Mouse (Mus musculus): ENCODE data around the gene Prss57. TPM values are rescaled to one million over a fixed set of nuclear protein-coding genes. Genes with fewer than 3 reads are reported as not detected.

Gene Prss57
- total and polyA plus RNA-seq, 3 experiments: 0.08 TPM; not detected in 2

DNA sequence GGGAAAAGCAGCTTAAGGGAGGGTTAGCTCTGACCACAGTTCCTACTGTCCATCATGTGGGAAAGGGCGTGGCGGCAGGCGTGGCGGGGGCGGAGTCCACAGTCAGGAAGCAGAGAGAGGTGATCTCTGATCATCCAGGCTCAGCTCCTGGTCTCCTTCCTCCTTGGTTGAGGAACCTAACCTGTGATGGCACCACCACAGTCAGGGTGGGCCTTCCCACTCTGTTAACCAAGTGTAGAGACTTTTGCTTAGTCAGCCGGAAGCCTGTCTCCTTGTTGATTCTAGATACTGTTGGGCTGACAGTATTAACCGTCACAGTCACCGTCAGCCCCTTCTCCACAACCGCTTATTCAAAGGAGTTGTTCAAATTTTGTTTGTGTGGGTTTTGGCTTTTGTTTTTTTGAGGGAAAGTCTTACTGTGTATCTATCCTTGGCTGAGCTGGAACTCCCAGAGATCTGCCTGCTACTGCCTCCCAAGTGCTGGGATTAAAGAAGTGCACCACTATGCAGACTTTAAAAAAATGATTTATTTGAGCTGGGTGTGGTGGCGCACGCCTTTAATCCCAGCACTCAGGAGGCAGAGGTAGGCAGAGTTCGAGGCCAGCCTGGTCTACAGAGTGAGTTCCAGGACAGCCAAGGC, 7.6 kb upstream of the Prss57 start:
- no peaks in the 10 kb centered on the region for H3K27me3 ChIP-seq (ENCODE audit: control insufficient read depth, insufficient read depth, low read length)
- H3K9ac ChIP-seq (ENCODE audit: low read depth, low read length): no peak overlapping the region
- peak overlapping the region; percentile 42 for H3K27ac ChIP-seq
- H3K79me2 ChIP-seq (replicated peaks; ENCODE audit: control insufficient read depth, insufficient read depth, low read length): no peaks in the 10 kb centered on the region
- peaks cover 6% of the 10 kb centered on the region; the same call in 1 of the 2 replicates for H3K36me3 ChIP-seq (ENCODE audit: control insufficient read depth, insufficient read depth, low read length)
- intact Hi-C loops (cut with DNase I): no loop called here
- 79% methylated on average over 12 of the region's 12 CpGs for WGBS
- H3K4me3 ChIP-seq: no peak overlapping the region
- H3K4me1 ChIP-seq (ENCODE audit: control insufficient read depth, insufficient read depth, low read length): peaks cover 24% of the 10 kb centered on the region
- TF ChIP-seq POLR2A (IDR thresholded peaks at IDR 0.05; ENCODE audit: insufficient read depth, low read depth, low read length): no peak
- TF ChIP-seq CTCF (IDR thresholded peaks at IDR 0.05): no peak
- no peak for TF ChIP-seq EP300 (IDR thresholded peaks at IDR 0.05; ENCODE audit: insufficient read depth, low read depth, low read length)
- peak in 1 of 2 experiments; percentile 52 for DNase-seq

DNA sequence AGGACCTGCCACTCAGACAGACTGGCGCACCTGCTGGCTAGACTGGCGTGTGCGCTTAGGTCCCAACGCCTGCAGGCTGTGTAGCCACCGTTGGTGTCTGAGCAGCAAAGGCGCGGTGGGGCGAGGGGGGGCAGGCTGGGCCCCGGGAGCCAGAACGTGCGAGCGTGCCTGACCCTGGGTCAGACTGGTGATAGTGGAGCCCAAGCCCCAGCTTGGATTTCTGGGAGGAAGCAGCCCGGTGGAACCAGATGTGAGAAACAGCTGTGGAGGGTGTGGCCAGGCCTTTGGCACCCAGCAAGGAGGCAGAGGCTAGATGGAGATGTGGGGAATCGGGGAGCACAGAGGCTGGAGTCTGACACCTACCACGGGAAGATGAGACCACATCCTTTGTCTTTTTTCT, 6.6 kb upstream of the Prss57 start:
- peak; percentile 80 to 83 for DNase-seq
- peaks cover 23% of the 10 kb centered on the region for H3K4me1 ChIP-seq (ENCODE audit: control insufficient read depth, insufficient read depth, low read length)
- H3K79me2 ChIP-seq (replicated peaks; ENCODE audit: control insufficient read depth, insufficient read depth, low read length): no peaks in the 10 kb centered on the region
- 25% methylated on average over 15 of the region's 15 CpGs for WGBS
- H3K36me3 ChIP-seq (ENCODE audit: control insufficient read depth, insufficient read depth, low read length): peaks cover 3% of the 10 kb centered on the region; the same call in 1 of the 2 replicates
- intact Hi-C loops (cut with DNase I): loop anchor here (1.0 kb wide), 1 partner anchor 8 kb away; no protein-coding TSS in a partner anchor
- peak overlapping the region; percentile 42 for H3K27ac ChIP-seq
- H3K27me3 ChIP-seq (ENCODE audit: control insufficient read depth, insufficient read depth, low read length): no peaks in the 10 kb centered on the region
- TF ChIP-seq CTCF (IDR thresholded peaks at IDR 0.05): no peak
- peak; percentile 38; the same call in 1 of the 2 replicates for TF ChIP-seq EP300 (IDR thresholded peaks at IDR 0.05; ENCODE audit: insufficient read depth, low read depth, low read length)
- TF ChIP-seq POLR2A (IDR thresholded peaks at IDR 0.05; ENCODE audit: insufficient read depth, low read depth, low read length): 0 out of 2 replicates have a peak, but pooled peaks have one; percentile 18
- no peak overlapping the region for H3K4me3 ChIP-seq
- peak overlapping the region; percentile 9; the same call in 1 of the 2 replicates for H3K9ac ChIP-seq (ENCODE audit: low read depth, low read length)

DNA sequence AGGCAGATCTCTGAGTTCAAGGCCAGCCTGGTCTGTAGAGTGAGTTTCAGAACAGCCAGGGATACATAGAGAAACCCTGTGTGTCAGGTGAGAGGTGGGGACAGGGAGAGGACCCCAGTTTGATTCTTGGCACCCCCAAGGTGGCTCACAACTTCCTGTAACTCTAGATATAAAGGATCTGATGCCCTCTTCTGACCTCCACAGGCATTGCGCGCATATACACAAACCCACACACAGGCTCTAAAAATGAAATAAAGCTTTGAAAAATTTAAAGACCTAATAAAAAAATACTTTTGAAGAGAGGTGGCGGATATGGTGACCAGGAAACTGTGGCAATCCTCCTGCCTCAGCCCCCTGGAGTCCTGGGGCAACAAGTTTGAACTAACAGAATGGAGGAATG, 5.1 kb upstream of the Prss57 start:
- Histone ChIP-seq H3K79me2 (replicated peaks; ENCODE audit: control insufficient read depth, insufficient read depth, low read length) (no peaks in the 10 kb centered on the region), H3K27ac (peak overlapping the region; percentile 7; the same call in 1 of the 2 replicates), H3K27me3 (ENCODE audit: control insufficient read depth, insufficient read depth, low read length) (no peaks in the 10 kb centered on the region), H3K36me3 (ENCODE audit: control insufficient read depth, insufficient read depth, low read length) (peaks cover 3% of the 10 kb centered on the region; the same call in 1 of the 2 replicates), H3K4me1 (ENCODE audit: control insufficient read depth, insufficient read depth, low read length) (peaks cover 18% of the 10 kb centered on the region), H3K9ac (ENCODE audit: low read depth, low read length) (no peak overlapping the region), H3K4me3 (no peak overlapping the region)
- no peak for DNase-seq
- TF ChIP-seq CTCF (IDR thresholded peaks at IDR 0.05) (peak; percentile 57), POLR2A (IDR thresholded peaks at IDR 0.05; ENCODE audit: insufficient read depth, low read depth, low read length) (no peak), EP300 (IDR thresholded peaks at IDR 0.05; ENCODE audit: insufficient read depth, low read depth, low read length) (no peak)
- WGBS: 96% methylated on average over 3 of the region's 3 CpGs
- intact Hi-C loops (cut with DNase I): no loop called here

DNA sequence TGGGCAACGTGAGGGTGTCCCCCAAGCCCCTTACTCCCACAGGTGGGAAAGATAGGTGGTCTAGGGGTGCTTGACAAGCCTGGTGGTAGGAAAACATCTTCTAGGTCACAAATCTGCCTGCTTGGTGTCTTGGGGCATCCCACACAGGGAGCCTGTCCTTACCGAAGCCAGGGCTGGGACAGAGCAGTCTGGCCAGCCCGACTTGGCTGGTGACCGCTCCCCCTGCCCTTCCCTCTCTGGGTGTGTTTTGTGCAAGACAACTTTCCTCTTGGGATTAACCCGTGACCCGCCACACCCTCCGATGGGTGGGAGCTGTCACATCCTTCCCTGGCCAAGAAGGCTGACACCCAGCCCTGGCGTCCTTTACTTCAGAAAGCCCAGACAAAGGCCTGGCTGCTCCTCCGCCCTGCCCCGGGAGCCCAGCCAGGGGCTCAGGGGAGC, 3.8 kb upstream of the Prss57 start:
- H3K79me2 ChIP-seq (replicated peaks; ENCODE audit: control insufficient read depth, insufficient read depth, low read length): no peaks in the 10 kb centered on the region
- peak overlapping the region; percentile 67 for H3K4me3 ChIP-seq
- DNase-seq: peak; percentile 89 to 94
- TF ChIP-seq EP300 (IDR thresholded peaks at IDR 0.05; ENCODE audit: insufficient read depth, low read depth, low read length) (peak; percentile 96), POLR2A (IDR thresholded peaks at IDR 0.05; ENCODE audit: insufficient read depth, low read depth, low read length) (peak; percentile 96), CTCF (IDR thresholded peaks at IDR 0.05) (no peak)
- intact Hi-C loops (cut with DNase I): loop anchor here (1.0 kb wide), 1 partner anchor 13 kb away; no protein-coding TSS in a partner anchor
- H3K27me3 ChIP-seq (ENCODE audit: control insufficient read depth, insufficient read depth, low read length): no peaks in the 10 kb centered on the region
- peaks cover 18% of the 10 kb centered on the region for H3K4me1 ChIP-seq (ENCODE audit: control insufficient read depth, insufficient read depth, low read length)
- peak overlapping the region; percentile 97 for H3K27ac ChIP-seq
- 24% methylated on average over 10 of the region's 10 CpGs for WGBS
- peak overlapping the region; percentile 92 for H3K9ac ChIP-seq (ENCODE audit: low read depth, low read length)
- H3K36me3 ChIP-seq (ENCODE audit: control insufficient read depth, insufficient read depth, low read length): peaks cover 3% of the 10 kb centered on the region; the same call in 1 of the 2 replicates

DNA sequence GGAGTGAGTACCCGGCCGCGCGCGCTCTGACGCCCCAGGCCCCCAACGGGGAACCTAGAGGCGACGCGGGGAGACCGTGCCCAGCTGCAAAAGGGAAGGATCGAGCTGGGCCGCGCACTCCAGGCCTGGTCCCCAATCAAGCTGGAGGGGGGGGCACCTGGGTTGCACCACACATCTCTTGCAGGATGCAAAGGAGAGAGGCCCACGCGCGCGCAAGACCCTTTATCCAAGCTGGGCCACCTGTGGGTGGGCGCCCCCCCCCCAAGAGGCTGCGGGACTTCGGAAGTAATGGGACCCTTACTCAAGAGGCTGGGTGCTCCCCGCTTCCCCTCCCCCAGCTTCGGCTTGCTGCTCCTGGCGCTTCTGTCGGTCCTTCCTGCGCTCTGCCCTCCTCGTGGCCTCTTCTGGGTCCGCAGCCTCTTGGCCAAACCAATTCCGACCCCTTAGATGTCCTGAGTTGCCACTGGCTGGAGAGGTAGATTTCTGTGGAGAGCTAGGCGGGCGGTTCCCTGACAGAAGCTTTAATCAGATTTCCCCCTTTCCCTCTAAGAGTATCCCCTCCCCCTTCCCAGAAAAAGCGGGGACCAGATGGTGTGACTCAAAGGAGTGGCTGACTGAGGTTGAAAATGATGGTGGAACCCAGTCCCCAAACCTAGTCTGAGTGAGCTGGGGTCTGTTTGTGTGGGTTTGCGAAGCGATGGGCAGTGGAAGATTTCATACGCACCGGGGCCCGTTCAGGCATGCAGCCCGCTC, 3.2 kb upstream of the Prss57 start:
- intact Hi-C loops (cut with DNase I): loop anchor here (1.0 kb wide), 2 partner anchors 13 to 18 kb away; no protein-coding TSS in a partner anchor
- DNase-seq: peak in 1 of 2 experiments; percentile 71
- H3K9ac ChIP-seq (ENCODE audit: low read depth, low read length): peak overlapping the region; percentile 92
- no peaks in the 10 kb centered on the region for H3K79me2 ChIP-seq (replicated peaks; ENCODE audit: control insufficient read depth, insufficient read depth, low read length)
- no peaks in the 10 kb centered on the region for H3K27me3 ChIP-seq (ENCODE audit: control insufficient read depth, insufficient read depth, low read length)
- 8% methylated on average over 34 of the region's 38 CpGs for WGBS
- peak overlapping the region; percentile 67 for H3K4me3 ChIP-seq
- H3K36me3 ChIP-seq (ENCODE audit: control insufficient read depth, insufficient read depth, low read length): peaks cover 3% of the 10 kb centered on the region; the same call in 1 of the 2 replicates
- H3K27ac ChIP-seq: peak overlapping the region; percentile 97
- TF ChIP-seq EP300 (IDR thresholded peaks at IDR 0.05; ENCODE audit: insufficient read depth, low read depth, low read length): no peak
- no peak for TF ChIP-seq POLR2A (IDR thresholded peaks at IDR 0.05; ENCODE audit: insufficient read depth, low read depth, low read length)
- no peak for TF ChIP-seq CTCF (IDR thresholded peaks at IDR 0.05)
- peaks cover 18% of the 10 kb centered on the region for H3K4me1 ChIP-seq (ENCODE audit: control insufficient read depth, insufficient read depth, low read length)
